Mouse (Mus musculus) liver, embryonic 13.5 days (tissue): ENCODE results near the gene Wwox. TPM values are rescaled to one million over a fixed set of nuclear protein-coding genes. Genes with fewer than 3 reads are reported as not detected.
A peak's percentile ranks its signal among the peaks of the same experiment; 100 is the strongest.

ENCODE experiments used
- ATAC-seq: fragments of 200-750 bp; cut with Nextera tagmentation; 2 replicates; pipeline ENCODE4 v1.8.0; 2017; ENCODE audit warnings: low read depth, mild to moderate bottlenecking, moderate number of reproducible peaks, moderate library complexity
- DNase-seq: peaks from one replicate; pipeline ENCODE4 v3.0.0; 2022
- H3K27ac ChIP-seq: fragments of 300-500 bp; sonication (generic); 2 replicates; pipeline ENCODE4 v1.5.1; 2015; ENCODE audit warnings: moderate library complexity, mild to moderate bottlenecking, inconsistent platforms
- H3K27me3 ChIP-seq: fragments of 300-500 bp; sonication (generic); 2 replicates; pipeline ENCODE4 v1.6.1; 2015; ENCODE audit warnings: mild to moderate bottlenecking, inconsistent platforms
- H3K36me3 ChIP-seq: fragments of 300-500 bp; sonication (generic); 2 replicates; pipeline ENCODE4 v1.6.1; 2015; ENCODE audit warnings: mild to moderate bottlenecking, inconsistent platforms
- H3K4me1 ChIP-seq: fragments of 300-500 bp; sonication (generic); replicated peaks from 2 replicates; pipeline ENCODE4 v1.6.1; 2015; ENCODE audit warnings: inconsistent platforms
- H3K4me2 ChIP-seq: fragments of 300-500 bp; sonication (generic); 2 replicates; pipeline ENCODE4 v1.6.1; 2015; ENCODE audit warnings: inconsistent platforms, mild to moderate bottlenecking, moderate library complexity
- H3K4me3 ChIP-seq: fragments of 300-500 bp; sonication (generic); replicated peaks from 2 replicates; pipeline ENCODE4 v1.5.1; 2015; ENCODE audit warnings: mild to moderate bottlenecking, inconsistent platforms
- H3K9ac ChIP-seq: fragments of 300-500 bp; sonication (generic); 2 replicates; pipeline ENCODE4 v1.6.1; 2015; ENCODE audit warnings: mild to moderate bottlenecking, inconsistent platforms
- H3K9me3 ChIP-seq: fragments of 300-500 bp; sonication (generic); replicated peaks from 2 replicates; pipeline ENCODE4 v1.6.1; 2016; ENCODE audit warnings: inconsistent platforms
- WGBS: fragments of 180-500 bp; shearing (Covaris S2); methylation state at CpG from one replicate; pipeline ENCODE4 v1.1.7; 2015; ENCODE audit not compliant: insufficient replicate concordance; 5-methylcytosine and 5-hydroxymethylcytosine counted together
- polyA plus RNA-seq: library from polyadenylated mRNA; unstranded; fragments of >200 nt; fragmentation: Nextera tagmentation; extraction: Ambion mirVana; gene quantifications from 2 replicates; pipeline ENCODE4 v1.2.1, GENCODE M21; 2015

The Wwox gene
- polyA plus RNA-seq, 1 experiment from 2014 or later = 4.0 TPM

- ATAC-seq = no peak
- 85% methylated on average over 10 of the region's 10 CpGs for WGBS
Measured at GRCm38 (mm10) chr8:114469208-114469590, 29.7 kb downstream of the Wwox start.

GRCm38 (mm10) chr8:114473546-114473945 is 34.1 kb downstream of the Wwox start:
- Histone ChIP-seq H3K4me1 (no peaks in the 10 kb centered on the region), H3K4me3 (no peak overlapping the region), H3K4me2 (no peak overlapping the region), H3K9me3 (no peaks in the 10 kb centered on the region), H3K27ac (no peak overlapping the region), H3K36me3 (peaks cover 8% of the 10 kb centered on the region), H3K9ac (no peak overlapping the region), H3K27me3 (no peaks in the 10 kb centered on the region)
- WGBS = 68% methylated on average over 11 of the region's 11 CpGs
- no peak for DNase-seq
- no peak for ATAC-seq

More at GRCm38 (mm10) chr8:114469208-114469590, 29.7 kb downstream of the Wwox start:
- no peak overlapping the region for H3K4me3 ChIP-seq
- DNase-seq = no peak
- peaks cover 8% of the 10 kb centered on the region for H3K36me3 ChIP-seq
- H3K27ac ChIP-seq = no peak overlapping the region
- H3K4me2 ChIP-seq = no peak overlapping the region
- no peak overlapping the region for H3K9ac ChIP-seq
- H3K9me3 ChIP-seq = no peaks in the 10 kb centered on the region
- H3K27me3 ChIP-seq = no peaks in the 10 kb centered on the region
- no peaks in the 10 kb centered on the region for H3K4me1 ChIP-seq

GRCm38 (mm10) chr8:114476919-114477318 is 37.5 kb downstream of the Wwox start:
- WGBS = 81% methylated on average over 10 of the region's 10 CpGs
- H3K9me3 ChIP-seq = no peaks in the 10 kb centered on the region
- H3K27ac ChIP-seq = no peak overlapping the region
- no peak overlapping the region for H3K4me3 ChIP-seq
- H3K9ac ChIP-seq = no peak overlapping the region
- no peaks in the 10 kb centered on the region for H3K27me3 ChIP-seq
- no peaks in the 10 kb centered on the region for H3K36me3 ChIP-seq
- DNase-seq = no peak
- H3K4me1 ChIP-seq = no peaks in the 10 kb centered on the region
- H3K4me2 ChIP-seq = no peak overlapping the region
- no peak for ATAC-seq

GRCm38 (mm10) chr8:114477790-114478189 is 38.3 kb downstream of the Wwox start:
- Histone ChIP-seq H3K9me3 (no peaks in the 10 kb centered on the region), H3K4me3 (no peak overlapping the region), H3K9ac (no peak overlapping the region), H3K27me3 (no peaks in the 10 kb centered on the region), H3K27ac (no peak overlapping the region), H3K4me1 (no peaks in the 10 kb centered on the region), H3K36me3 (no peaks in the 10 kb centered on the region), H3K4me2 (no peak overlapping the region)
- 63% methylated on average over 8 of the region's 8 CpGs for WGBS
- ATAC-seq = no peak
- no peak for DNase-seq

GRCm38 (mm10) chr8:114479749-114480148 is 40.3 kb downstream of the Wwox start:
- Histone ChIP-seq H3K4me2 (no peak overlapping the region), H3K36me3 (no peaks in the 10 kb centered on the region), H3K9me3 (no peaks in the 10 kb centered on the region), H3K27me3 (no peaks in the 10 kb centered on the region), H3K4me3 (no peak overlapping the region), H3K9ac (no peak overlapping the region), H3K4me1 (no peaks in the 10 kb centered on the region), H3K27ac (no peak overlapping the region)
- WGBS = 67% methylated on average over 8 of the region's 8 CpGs
- DNase-seq (no peak), ATAC-seq (peak; percentile 64; the same call in 1 of the 2 replicates)

- WGBS = 79% methylated on average over 5 of the region's 5 CpGs
- no peaks in the 10 kb centered on the region for H3K27me3 ChIP-seq
- no peak overlapping the region for H3K4me3 ChIP-seq
- ATAC-seq (no peak), DNase-seq (no peak)
- H3K9ac ChIP-seq = no peak overlapping the region
- H3K4me2 ChIP-seq = no peak overlapping the region
- no peaks in the 10 kb centered on the region for H3K9me3 ChIP-seq
- no peaks in the 10 kb centered on the region for H3K4me1 ChIP-seq
- no peak overlapping the region for H3K27ac ChIP-seq
- H3K36me3 ChIP-seq = no peaks in the 10 kb centered on the region
Measured at GRCm38 (mm10) chr8:114491662-114492160, 52.3 kb downstream of the Wwox start.

- no peak overlapping the region for H3K9ac ChIP-seq
- DNase-seq (no peak), ATAC-seq (no peak)
- no peaks in the 10 kb centered on the region for H3K27me3 ChIP-seq
- no peak overlapping the region for H3K4me3 ChIP-seq
- H3K4me1 ChIP-seq = no peaks in the 10 kb centered on the region; the same call in 1 of the 2 replicates
- 77% methylated on average over 16 of the region's 16 CpGs for WGBS
- H3K36me3 ChIP-seq = no peaks in the 10 kb centered on the region
- no peaks in the 10 kb centered on the region for H3K9me3 ChIP-seq
- H3K4me2 ChIP-seq = no peak overlapping the region
- H3K27ac ChIP-seq = no peak overlapping the region
Measured at GRCm38 (mm10) chr8:114499448-114500144, 60.1 kb downstream of the Wwox start.

- ATAC-seq (no peak), DNase-seq (no peak)
- Histone ChIP-seq H3K27me3 (no peaks in the 10 kb centered on the region), H3K9ac (no peak overlapping the region), H3K4me3 (no peak overlapping the region), H3K36me3 (no peaks in the 10 kb centered on the region), H3K4me1 (peaks cover 5% of the 10 kb centered on the region), H3K9me3 (no peaks in the 10 kb centered on the region), H3K27ac (no peak overlapping the region), H3K4me2 (no peak overlapping the region)
- 66% methylated on average over 6 of the region's 6 CpGs for WGBS
Measured at GRCm38 (mm10) chr8:114501906-114502305, 62.5 kb downstream of the Wwox start.

- WGBS = 79% methylated on average over 3 of the region's 3 CpGs
- Histone ChIP-seq H3K4me1 (peaks cover 5% of the 10 kb centered on the region), H3K27ac (no peak overlapping the region), H3K36me3 (no peaks in the 10 kb centered on the region), H3K4me2 (no peak overlapping the region), H3K9me3 (no peaks in the 10 kb centered on the region), H3K9ac (no peak overlapping the region), H3K4me3 (no peak overlapping the region), H3K27me3 (no peaks in the 10 kb centered on the region)
- DNase-seq = no peak
- ATAC-seq = no peak
Measured at GRCm38 (mm10) chr8:114503196-114503595, 63.7 kb downstream of the Wwox start.

GRCm38 (mm10) chr8:114504889-114505288 is 65.4 kb downstream of the Wwox start:
- DNase-seq (no peak), ATAC-seq (no peak)
- 62% methylated on average over 11 of the region's 11 CpGs for WGBS
- Histone ChIP-seq H3K9ac (no peak overlapping the region), H3K27ac (no peak overlapping the region), H3K4me1 (peaks cover 5% of the 10 kb centered on the region), H3K4me3 (no peak overlapping the region), H3K9me3 (no peaks in the 10 kb centered on the region), H3K4me2 (no peak overlapping the region), H3K27me3 (no peaks in the 10 kb centered on the region), H3K36me3 (no peaks in the 10 kb centered on the region)

GRCm38 (mm10) chr8:114505351-114506347 is 66.2 kb downstream of the Wwox start:
- 67% methylated on average over 18 of the region's 18 CpGs for WGBS
- H3K27me3 ChIP-seq = no peaks in the 10 kb centered on the region
- ATAC-seq (no peak), DNase-seq (no peak)
- H3K9ac ChIP-seq = no peak overlapping the region
- no peaks in the 10 kb centered on the region for H3K36me3 ChIP-seq
- H3K4me2 ChIP-seq = no peak overlapping the region
- H3K9me3 ChIP-seq = no peaks in the 10 kb centered on the region
- H3K27ac ChIP-seq = no peak overlapping the region
- peaks cover 5% of the 10 kb centered on the region for H3K4me1 ChIP-seq
- H3K4me3 ChIP-seq = no peak overlapping the region
